Mouse (Mus musculus) hindbrain, embryonic 15.5 days (tissue): ENCODE results near the gene Lrrc4. TPM values are rescaled to one million over a fixed set of nuclear protein-coding genes. Genes with fewer than 3 reads are reported as not detected.

Experiments used
- ATAC-seq: fragments of 200-750 bp; cut with Nextera tagmentation; 2 replicates; pipeline ENCODE4 v1.8.0; 2017; ENCODE audit warnings: low read depth, moderate number of reproducible peaks, moderate TSS enrichment; ENCODE audit not compliant: low FRiP score
- H3K27ac ChIP-seq: fragments of 300-500 bp; sonication (generic); replicated peaks from 2 replicates; pipeline ENCODE4 v1.5.1; 2015; ENCODE audit warnings: mild to moderate bottlenecking, inconsistent platforms
- H3K27me3 ChIP-seq: fragments of 300-500 bp; sonication (generic); 2 replicates; pipeline ENCODE4 v1.6.1; 2015; ENCODE audit warnings: control low read depth, inconsistent platforms
- H3K36me3 ChIP-seq: fragments of 300-500 bp; sonication (generic); 2 replicates; pipeline ENCODE4 v1.6.1; 2015; ENCODE audit warnings: control low read depth, inconsistent platforms
- H3K4me1 ChIP-seq: fragments of 300-500 bp; sonication (generic); replicated peaks from 2 replicates; pipeline ENCODE4 v1.6.1; 2015; ENCODE audit warnings: control low read depth, inconsistent platforms
- H3K4me2 ChIP-seq: fragments of 300-500 bp; sonication (generic); 2 replicates; pipeline ENCODE4 v1.6.1; 2015; ENCODE audit warnings: moderate library complexity, mild to moderate bottlenecking, inconsistent platforms
- H3K4me3 ChIP-seq: fragments of 300-500 bp; sonication (generic); 2 replicates; pipeline ENCODE4 v1.5.1; 2015; ENCODE audit warnings: mild to moderate bottlenecking, inconsistent platforms
- H3K9ac ChIP-seq: fragments of 300-500 bp; sonication (generic); 2 replicates; pipeline ENCODE4 v1.6.1; 2015; ENCODE audit warnings: inconsistent platforms
- H3K9me3 ChIP-seq: fragments of 300-500 bp; sonication (generic); 2 replicates; pipeline ENCODE4 v1.6.1; 2016; ENCODE audit warnings: control low read depth, inconsistent platforms
- WGBS: fragments of 180-500 bp; shearing (Covaris S2); methylation state at CpG from one replicate; pipeline ENCODE4 v1.1.7; 2015; 5-methylcytosine and 5-hydroxymethylcytosine counted together
- polyA plus RNA-seq: library from polyadenylated mRNA; unstranded; fragments of >200 nt; fragmentation: Nextera tagmentation; extraction: Ambion mirVana; gene quantifications from 2 replicates; pipeline ENCODE4 v1.2.1, GENCODE M21; 2015

Gene Lrrc4
- polyA plus RNA-seq, 1 experiment from 2014 or later: 7.1 TPM

- Histone ChIP-seq H3K27me3 (no peaks in the 10 kb centered on the region), H3K9ac (peak overlapping the region; percentile 99), H3K36me3 (peaks cover 5% of the 10 kb centered on the region; the same call in 1 of the 2 replicates), H3K4me3 (peak overlapping the region; percentile 84), H3K4me1 (peaks cover 45% of the 10 kb centered on the region), H3K9me3 (no peaks in the 10 kb centered on the region), H3K27ac (peak overlapping the region; percentile 98), H3K4me2 (peak overlapping the region; percentile 98)
- peak; percentile 78 for ATAC-seq
- WGBS: under 1% methylated on average over 37 of the region's 43 CpGs
Measured at GRCm38 (mm10) chr6:28833380-28833822, 1.9 kb upstream of the Lrrc4 start.

DNA sequence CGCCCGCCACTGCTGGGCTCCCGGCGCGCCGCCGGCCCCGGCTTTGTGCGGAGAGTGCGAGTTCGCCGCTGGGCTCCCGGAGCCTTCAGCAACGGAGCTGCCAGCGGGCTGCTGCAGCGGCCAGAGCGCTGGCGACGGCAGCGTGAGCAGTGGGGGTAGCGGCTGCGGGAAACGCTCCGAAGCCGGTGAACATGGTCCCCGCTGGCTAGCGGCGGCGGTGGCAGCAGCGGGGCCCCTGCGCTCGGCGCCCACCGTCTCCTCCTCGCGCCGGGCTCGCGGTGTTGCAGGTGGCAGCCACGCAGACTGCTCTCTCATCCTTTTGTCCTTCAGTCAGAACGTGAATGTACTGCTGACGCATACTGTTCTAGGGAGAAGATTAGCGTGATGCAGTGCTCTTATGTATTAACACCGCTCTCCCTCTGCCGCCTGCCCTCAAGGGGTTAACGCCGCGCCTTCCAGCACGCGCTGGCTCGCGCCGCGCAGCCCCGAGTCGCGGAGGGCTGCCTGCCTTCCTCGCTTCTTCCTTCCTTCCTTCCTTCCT is 1.3 kb upstream of the Lrrc4 start:
- Histone ChIP-seq H3K36me3 (peaks cover 5% of the 10 kb centered on the region; the same call in 1 of the 2 replicates), H3K27me3 (no peaks in the 10 kb centered on the region), H3K4me2 (peak overlapping the region; percentile 98), H3K27ac (peak overlapping the region; percentile 98), H3K4me3 (peak overlapping the region; percentile 84), H3K9ac (peak overlapping the region; percentile 99), H3K4me1 (peaks cover 49% of the 10 kb centered on the region), H3K9me3 (no peaks in the 10 kb centered on the region)
- under 1% methylated on average over 57 of the region's 58 CpGs for WGBS
- ATAC-seq: peak; percentile 81

DNA sequence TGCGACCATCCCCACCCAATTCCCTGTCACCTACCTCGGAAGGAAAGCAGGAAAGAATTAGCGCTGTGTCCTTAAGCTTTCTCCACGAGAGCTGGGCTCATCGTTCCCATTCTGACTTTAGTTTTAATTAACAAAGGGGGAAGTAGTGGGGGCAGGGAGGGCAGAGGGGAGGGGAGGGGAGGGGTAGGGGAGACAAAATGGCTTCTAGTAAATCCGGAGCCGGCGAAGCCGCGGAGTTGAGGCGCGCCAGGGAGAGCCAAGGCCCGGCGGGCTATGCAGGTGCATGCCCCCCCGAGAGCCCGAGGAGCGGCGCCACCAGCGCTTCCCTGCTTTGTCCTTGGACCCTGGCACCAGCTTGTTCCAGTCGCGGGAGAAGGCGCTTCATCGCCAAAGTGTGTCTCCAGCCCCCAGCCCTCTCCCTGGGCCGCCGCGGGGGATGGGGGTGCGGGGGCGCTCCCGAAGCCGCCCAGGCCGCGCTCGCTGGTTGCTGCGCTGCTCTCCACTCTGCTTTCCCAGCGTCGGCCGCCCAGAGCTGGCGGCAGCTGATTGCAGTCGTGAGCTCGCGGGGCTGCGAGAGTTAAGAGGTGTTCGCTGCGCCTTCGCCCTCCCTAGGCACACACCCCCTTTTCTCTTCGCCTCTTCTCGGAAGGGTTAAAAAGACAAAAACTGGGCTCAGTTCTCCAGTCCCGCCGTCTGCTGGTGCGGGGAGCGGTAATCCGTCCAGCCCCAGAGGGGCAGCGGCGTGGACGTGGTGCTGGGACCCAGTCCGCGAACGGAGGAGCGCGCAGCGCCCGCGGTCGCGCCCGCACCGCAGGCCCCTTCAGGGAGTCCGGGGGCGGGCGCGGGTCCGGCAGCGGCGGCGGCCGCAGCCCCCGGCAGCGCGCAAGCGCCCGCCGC is 555 bp upstream of the Lrrc4 start:
- peak overlapping the region; percentile 98 for H3K4me2 ChIP-seq
- peak overlapping the region; percentile 98 for H3K27ac ChIP-seq
- H3K9me3 ChIP-seq: no peaks in the 10 kb centered on the region
- peaks cover 56% of the 10 kb centered on the region for H3K4me1 ChIP-seq
- peak overlapping the region; percentile 99 for H3K9ac ChIP-seq
- WGBS: under 1% methylated on average over 75 of the region's 82 CpGs
- peak; percentile 52 for ATAC-seq
- no peaks in the 10 kb centered on the region for H3K27me3 ChIP-seq
- peaks cover 5% of the 10 kb centered on the region; the same call in 1 of the 2 replicates for H3K36me3 ChIP-seq
- H3K4me3 ChIP-seq: peak overlapping the region; percentile 84

- Histone ChIP-seq H3K27ac (no peak overlapping the region), H3K4me2 (peak overlapping the region; percentile 98), H3K4me1 (peaks cover 74% of the 10 kb centered on the region), H3K9me3 (no peaks in the 10 kb centered on the region), H3K27me3 (no peaks in the 10 kb centered on the region), H3K4me3 (peak overlapping the region; percentile 84), H3K36me3 (peaks cover 5% of the 10 kb centered on the region; the same call in 1 of the 2 replicates), H3K9ac (no peak overlapping the region)
- no peak for ATAC-seq
- 82% methylated on average over 12 of the region's 12 CpGs for WGBS
Measured at GRCm38 (mm10) chr6:28830306-28830705, 1.2 kb downstream of the Lrrc4 start.

DNA sequence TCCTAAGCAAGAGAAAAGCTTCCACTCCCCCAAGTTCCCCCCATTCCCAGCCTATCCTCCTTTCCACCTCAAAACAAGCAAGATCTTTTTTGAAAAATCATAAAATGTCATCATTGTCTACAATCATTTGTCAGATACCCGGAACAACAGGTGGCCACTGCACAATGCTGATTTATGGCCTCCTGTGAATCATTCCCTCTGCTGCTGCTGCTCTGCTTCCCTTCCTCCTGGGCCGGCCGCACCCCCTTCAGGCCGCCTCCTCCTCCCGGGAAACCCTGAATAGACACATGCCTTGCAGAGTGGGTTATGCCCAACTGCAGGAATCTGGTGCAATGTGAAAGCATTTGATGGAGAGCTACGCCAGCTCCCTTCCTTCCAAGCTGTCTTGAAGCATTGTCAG is 3.0 kb downstream of the Lrrc4 start:
- peak overlapping the region; percentile 48; the same call in 1 of the 2 replicates for H3K27ac ChIP-seq

DNA sequence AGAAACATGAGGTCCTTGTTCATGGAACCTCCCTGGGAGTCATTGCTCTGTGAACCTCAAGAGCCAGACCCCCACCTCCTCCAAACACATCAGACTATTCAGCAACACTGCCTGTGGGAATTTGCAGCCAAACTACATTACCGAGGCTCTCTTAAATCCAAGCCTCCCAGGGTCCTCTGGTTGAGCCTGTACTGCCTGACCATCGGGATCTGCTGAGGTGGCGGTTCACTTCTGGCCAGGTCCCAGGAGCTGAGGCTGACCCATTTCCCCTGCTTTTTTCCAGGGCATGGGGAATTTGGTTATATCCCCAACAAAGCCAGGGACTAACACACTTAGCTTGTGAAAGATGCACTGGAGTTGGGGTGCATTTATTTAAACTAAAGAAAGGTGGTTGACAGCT is 4.0 kb downstream of the Lrrc4 start:
- Histone ChIP-seq H3K9ac (peak overlapping the region; percentile 41), H3K4me1 (peaks cover 69% of the 10 kb centered on the region), H3K27ac (peak overlapping the region; percentile 54), H3K4me3 (peak overlapping the region; percentile 84), H3K9me3 (no peaks in the 10 kb centered on the region), H3K4me2 (peak overlapping the region; percentile 98), H3K27me3 (no peaks in the 10 kb centered on the region), H3K36me3 (peaks cover 5% of the 10 kb centered on the region; the same call in 1 of the 2 replicates)
- WGBS: 12% methylated on average over 3 of the region's 3 CpGs
- ATAC-seq: no peak

More for the DNA sequence above, 3.0 kb downstream of the Lrrc4 start:
- H3K27me3 ChIP-seq: no peaks in the 10 kb centered on the region
- 10% methylated on average over 6 of the region's 6 CpGs for WGBS
- H3K36me3 ChIP-seq: peaks cover 5% of the 10 kb centered on the region; the same call in 1 of the 2 replicates
- no peaks in the 10 kb centered on the region for H3K9me3 ChIP-seq
- peak overlapping the region; percentile 84 for H3K4me3 ChIP-seq
- ATAC-seq: no peak
- peak overlapping the region; percentile 38 for H3K9ac ChIP-seq
- peak overlapping the region; percentile 98 for H3K4me2 ChIP-seq
- peaks cover 72% of the 10 kb centered on the region for H3K4me1 ChIP-seq

DNA sequence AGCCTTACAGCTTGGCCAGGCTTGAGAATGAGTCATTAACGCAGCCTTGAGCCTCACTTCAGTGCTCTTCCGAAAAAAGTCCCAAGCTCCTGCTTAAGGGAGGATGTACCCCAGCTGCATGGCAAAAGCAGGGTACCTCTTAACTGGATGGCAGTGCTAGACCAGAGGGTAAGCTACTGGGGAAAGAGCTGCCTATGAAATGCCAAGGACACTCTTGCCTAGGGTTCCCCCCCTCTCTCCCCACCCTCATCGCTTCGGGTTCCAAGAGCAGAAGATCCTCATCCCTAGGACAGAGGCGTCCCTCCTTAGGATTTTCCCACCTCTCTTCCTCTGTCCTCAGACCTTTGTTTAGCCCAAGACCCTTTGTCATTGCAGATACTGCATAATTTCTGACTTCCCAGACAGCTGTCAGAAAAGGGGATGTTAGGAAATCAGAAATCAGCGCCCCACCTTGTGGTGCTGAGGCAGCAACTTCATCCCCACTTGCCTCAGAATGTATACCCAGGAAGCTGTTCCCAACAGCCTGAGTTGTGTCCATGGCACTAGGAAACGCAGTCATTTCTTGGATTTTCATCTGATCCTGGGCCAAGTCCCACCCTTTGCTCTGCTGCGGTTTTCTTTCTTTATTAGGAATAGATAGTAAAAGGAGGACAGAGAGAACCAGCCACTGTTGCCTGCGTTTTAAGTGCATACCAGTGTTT is 4.7 kb downstream of the Lrrc4 start:
- Histone ChIP-seq H3K9ac (peak overlapping the region; percentile 41), H3K27ac (peak overlapping the region; percentile 54), H3K27me3 (no peaks in the 10 kb centered on the region), H3K4me3 (peak overlapping the region; percentile 84), H3K9me3 (no peaks in the 10 kb centered on the region), H3K36me3 (peaks cover 5% of the 10 kb centered on the region; the same call in 1 of the 2 replicates), H3K4me1 (peaks cover 69% of the 10 kb centered on the region), H3K4me2 (peak overlapping the region; percentile 98)
- no peak for ATAC-seq
- 43% methylated on average over 9 of the region's 9 CpGs for WGBS

DNA sequence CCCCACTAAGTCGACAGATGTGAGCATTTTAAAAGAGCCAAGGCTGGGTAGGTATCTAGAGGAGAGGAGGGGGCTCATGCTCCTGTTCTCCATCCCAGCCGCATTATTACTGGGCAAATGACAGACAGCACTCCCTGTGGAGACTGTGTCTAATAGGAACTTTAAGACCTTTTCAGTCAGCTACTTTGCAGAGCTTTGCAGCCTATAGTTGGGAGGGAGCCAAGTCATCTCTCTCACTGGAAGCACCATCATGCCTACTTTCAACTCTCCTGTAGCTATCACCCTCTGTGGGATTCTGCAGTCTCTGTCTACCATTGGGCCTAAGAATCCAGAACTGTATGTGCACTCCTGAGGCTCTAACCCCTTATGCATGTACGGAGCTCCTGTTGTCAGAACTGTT is 5.7 kb downstream of the Lrrc4 start:
- 37% methylated on average over 3 of the region's 3 CpGs for WGBS
- H3K36me3 ChIP-seq: peaks cover 5% of the 10 kb centered on the region; the same call in 1 of the 2 replicates
- no peak overlapping the region for H3K9ac ChIP-seq
- no peaks in the 10 kb centered on the region for H3K9me3 ChIP-seq
- ATAC-seq: no peak
- no peaks in the 10 kb centered on the region for H3K27me3 ChIP-seq
- H3K4me1 ChIP-seq: peaks cover 70% of the 10 kb centered on the region
- no peak overlapping the region for H3K4me3 ChIP-seq
- no peak overlapping the region for H3K27ac ChIP-seq
- H3K4me2 ChIP-seq: peak overlapping the region; percentile 98

DNA sequence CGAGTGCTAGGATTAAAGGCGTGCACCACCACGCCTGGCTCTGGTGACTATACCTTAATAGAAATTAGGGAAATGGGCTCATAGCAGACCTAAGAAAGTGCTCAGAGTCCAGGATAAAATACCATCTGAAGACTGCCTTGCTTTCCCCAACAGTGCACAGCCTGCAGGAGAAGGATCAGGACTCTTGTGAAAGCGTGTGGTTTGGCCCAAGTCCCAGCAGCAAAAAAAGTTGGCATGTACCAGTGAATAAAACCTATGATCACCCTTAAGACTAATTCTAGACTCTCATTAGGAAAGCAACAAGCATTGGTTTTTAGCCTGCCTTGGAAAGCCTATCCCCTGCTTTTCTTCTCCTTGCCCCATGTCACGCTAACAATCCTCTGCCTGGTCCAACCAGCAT is 7.7 kb downstream of the Lrrc4 start:
- no peak overlapping the region for H3K4me2 ChIP-seq
- WGBS: 88% methylated on average over 5 of the region's 5 CpGs
- H3K9ac ChIP-seq: no peak overlapping the region
- H3K27ac ChIP-seq: no peak overlapping the region
- H3K9me3 ChIP-seq: no peaks in the 10 kb centered on the region
- H3K36me3 ChIP-seq: no peaks in the 10 kb centered on the region
- no peak overlapping the region for H3K4me3 ChIP-seq
- H3K4me1 ChIP-seq: peaks cover 70% of the 10 kb centered on the region
- H3K27me3 ChIP-seq: no peaks in the 10 kb centered on the region
- no peak for ATAC-seq

GRCm38 (mm10) chr6:28823375-28823774 is 8.2 kb downstream of the Lrrc4 start:
- Histone ChIP-seq H3K4me1 (peaks cover 68% of the 10 kb centered on the region), H3K4me3 (no peak overlapping the region), H3K27me3 (no peaks in the 10 kb centered on the region), H3K27ac (no peak overlapping the region), H3K4me2 (no peak overlapping the region), H3K9me3 (no peaks in the 10 kb centered on the region), H3K9ac (no peak overlapping the region), H3K36me3 (0 out of 2 replicates have a peak, but pooled peaks cover under 1% of the 10 kb centered on the region)
- no peak for ATAC-seq
- 91% methylated on average over 3 of the region's 3 CpGs for WGBS

DNA sequence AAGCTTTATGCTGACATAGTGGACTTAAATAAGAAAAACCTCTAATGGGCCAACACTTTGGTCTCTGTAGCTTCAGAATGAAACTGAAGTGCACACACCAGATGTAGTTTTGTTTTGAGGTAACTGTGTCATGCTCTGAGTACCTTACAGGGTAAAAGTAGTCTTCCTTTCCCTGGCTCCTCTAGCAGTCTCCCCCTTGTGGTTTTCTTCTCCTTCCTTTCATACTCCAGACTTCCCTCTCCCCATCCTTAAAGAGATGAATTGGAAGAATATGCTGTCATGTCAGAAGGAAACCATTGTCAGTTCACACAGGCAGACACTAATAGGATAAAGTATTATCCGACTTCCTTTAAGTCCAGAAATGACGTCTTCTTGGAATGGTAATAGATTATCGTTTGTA is 9.3 kb downstream of the Lrrc4 start:
- Histone ChIP-seq H3K4me2 (no peak overlapping the region), H3K9ac (no peak overlapping the region), H3K4me3 (no peak overlapping the region), H3K36me3 (0 out of 2 replicates have a peak, but pooled peaks cover 5% of the 10 kb centered on the region), H3K4me1 (peaks cover 59% of the 10 kb centered on the region), H3K27ac (no peak overlapping the region), H3K27me3 (no peaks in the 10 kb centered on the region), H3K9me3 (no peaks in the 10 kb centered on the region)
- no peak for ATAC-seq
- WGBS: 75% methylated on average over 3 of the region's 3 CpGs
